Mouse (Mus musculus) liver, postnatal 0 days (tissue): ENCODE measurements around the gene Tm9sf4.

Experiments used
- CTCF ChIP-seq: sonication (generic); IDR thresholded peaks from 2 replicates; pipeline ENCODE4 v1.5.1; 2016; ENCODE audit warnings: antibody characterized with exemption, low read depth
- EP300 ChIP-seq: IDR thresholded peaks from 2 replicates; pipeline ENCODE4 v1.6.1; 2016; ENCODE audit warnings: antibody characterized with exemption, low read depth, mild to moderate bottlenecking

GRCm38 (mm10) chr2:153256604-153257003 lies 95.5 kb downstream of the Tm9sf4 start:
- TF ChIP-seq CTCF, result no peak
- TF ChIP-seq EP300, result no peak
